Mouse (Mus musculus): Measurements from ENCODE around the gene Gata3.

Gene Gata3

DNA sequence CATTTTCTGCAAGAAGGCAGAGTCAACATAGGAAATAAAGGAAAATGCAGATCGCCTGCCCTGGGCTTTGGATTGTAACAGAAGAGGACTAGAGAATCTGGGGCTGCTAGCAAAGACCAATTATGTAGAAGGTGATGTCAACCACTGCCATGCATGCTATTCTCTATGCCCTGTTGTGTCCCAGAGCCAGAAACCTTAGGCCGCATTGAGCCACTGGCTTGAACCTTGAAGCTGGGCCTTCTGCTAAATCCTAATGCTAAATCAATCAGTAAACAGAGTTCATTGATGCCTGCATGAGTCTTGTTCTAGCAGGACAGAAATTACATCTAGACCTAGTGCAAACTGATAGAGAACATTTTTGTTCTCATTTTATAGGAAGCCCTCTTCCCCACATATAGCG lies 3.8 kb downstream of the Gata3 start:
- DNase-seq (ENCODE audit: low spot score), result peak; percentile 34

DNA sequence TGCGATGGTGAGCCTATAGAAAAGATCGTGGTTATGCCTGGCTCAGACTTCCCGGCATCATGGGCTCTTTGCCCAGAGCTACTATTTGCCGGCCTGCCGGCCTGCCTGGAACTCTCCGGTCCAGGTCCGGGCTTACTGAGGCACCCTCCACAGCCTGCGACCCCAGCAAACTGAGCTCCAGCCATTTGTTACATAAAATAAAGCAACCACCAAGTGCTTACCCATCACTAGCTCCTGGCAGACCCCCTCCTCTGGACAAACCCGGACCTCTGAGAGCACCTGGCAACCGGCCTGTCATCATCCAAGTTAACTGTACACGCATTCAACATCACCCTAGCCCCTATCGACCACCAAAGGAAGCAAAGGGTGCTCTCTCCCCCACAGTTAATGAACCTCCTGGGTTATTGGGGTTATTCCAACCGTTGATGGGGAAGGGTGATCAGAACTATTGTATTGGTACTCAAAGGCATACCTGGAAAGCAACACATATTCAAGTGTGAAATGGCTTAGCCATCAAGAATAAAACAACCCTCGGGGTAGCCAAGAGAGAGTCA lies 4.5 kb downstream of the Gata3 start:
- peak; percentile 39 for DNase-seq (ENCODE audit: low spot score)

GRCm38 (mm10) chr2:9884533-9885216 lies 5.2 kb downstream of the Gata3 start:
- DNase-seq (ENCODE audit: low spot score), result peak; percentile 53

- DNase-seq (ENCODE audit: low spot score), result no peak
Measured at GRCm38 (mm10) chr2:9883803-9884532, 5.9 kb downstream of the Gata3 start.

DNA sequence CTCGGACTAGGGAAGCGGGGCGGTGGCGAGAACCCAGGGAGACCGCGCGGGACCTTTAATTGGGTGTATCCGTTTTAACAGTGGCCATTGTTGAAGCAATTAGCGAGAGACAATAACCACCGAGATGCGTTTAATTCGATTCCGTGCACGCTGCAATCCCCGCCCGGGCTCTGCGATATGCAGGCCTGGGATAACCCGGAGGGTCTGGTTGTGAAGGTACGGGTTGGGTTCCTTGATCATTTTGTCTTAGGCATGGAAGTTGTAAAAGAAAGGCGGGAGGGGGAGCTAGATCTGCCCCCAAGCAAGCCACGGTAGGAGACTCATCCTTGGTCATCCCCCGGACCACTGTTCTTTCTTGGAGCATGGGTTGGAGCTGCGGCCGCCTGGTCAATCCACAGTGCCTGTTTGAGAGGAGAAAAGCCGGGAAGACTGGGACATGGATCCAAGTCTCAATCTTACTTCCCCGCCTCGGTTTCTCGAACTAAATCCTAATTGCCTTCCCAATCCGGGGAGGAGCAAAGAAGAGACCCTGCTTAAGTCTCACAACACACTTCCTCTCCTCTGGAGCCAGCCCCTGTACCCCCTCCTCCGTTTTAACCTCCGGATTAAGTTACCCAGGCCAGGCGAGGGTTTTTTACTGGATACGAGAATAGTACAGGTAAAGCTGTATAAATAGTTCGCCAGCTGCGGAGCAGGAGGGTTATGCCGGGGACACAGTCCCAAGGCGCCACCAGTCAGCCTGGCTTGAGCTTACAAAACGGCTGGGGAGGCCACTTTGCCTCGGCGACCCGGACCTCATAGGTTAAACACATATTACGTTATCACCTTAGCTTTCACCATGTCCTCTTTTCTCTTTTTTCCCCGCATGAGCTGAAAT lies 6.7 kb downstream of the Gata3 start:
- DNase-seq (ENCODE audit: low spot score), result peak; percentile 68

DNA sequence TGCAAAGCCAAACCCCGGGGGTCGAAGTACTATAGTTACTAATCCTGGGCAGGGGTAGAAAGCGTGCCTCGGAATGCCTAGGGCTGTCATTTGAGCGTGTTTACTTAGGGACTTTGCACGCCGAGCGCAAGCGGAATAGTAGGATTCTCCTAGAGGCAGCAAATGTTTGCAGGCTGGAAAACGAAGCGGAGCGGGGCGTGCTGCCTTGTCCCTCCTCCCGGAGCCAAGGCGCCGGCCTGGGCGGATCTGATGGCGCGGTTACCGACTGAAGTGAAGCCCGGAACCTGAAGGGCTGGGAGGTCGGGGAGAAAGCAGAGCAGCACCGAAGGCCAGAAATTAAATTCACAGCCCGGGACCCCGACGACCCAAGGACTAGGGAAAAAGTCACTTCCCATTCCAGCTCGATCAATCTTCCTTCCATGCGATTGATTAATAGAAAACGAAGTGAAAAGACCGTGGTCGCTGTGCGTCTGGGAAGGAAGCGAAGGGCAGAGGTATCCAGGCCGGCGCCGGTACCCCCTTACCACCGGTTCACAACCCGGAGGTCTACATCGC lies 7.4 kb downstream of the Gata3 start:
- peak; percentile 61 for DNase-seq (ENCODE audit: low spot score)

DNA sequence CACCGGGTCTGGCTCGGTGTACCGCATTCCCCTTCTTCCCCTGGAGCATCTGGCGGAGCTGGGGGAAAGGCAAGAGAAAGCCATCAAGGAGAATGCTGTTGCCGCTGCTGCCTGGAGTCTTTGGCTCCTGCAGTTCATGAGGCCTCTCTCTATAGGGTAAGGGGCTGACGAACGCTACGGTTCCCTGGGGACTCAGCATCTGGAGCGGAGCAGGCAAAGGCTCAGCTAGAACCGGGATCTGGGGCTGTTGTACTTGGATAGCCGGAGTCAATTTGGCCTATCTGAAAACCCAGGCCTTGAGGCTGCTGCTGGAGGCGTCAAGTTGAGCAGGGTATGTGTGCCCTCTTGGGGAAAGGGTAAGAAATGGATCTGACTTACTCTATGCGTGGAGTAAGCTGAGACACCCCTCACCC lies 8.2 kb downstream of the Gata3 start:
- peak; percentile 65 for DNase-seq (ENCODE audit: low spot score)

GRCm38 (mm10) chr2:9881051-9881591 lies 8.7 kb downstream of the Gata3 start, which contains the start of gene 4930412O13Rik:
Gene 4930412O13Rik (plus strand): TSS chr2:9881252.
- peak; percentile 80 for DNase-seq (ENCODE audit: low spot score)

- no peak for DNase-seq (ENCODE audit: low spot score)
Measured at GRCm38 (mm10) chr2:9880271-9880670, 9.6 kb downstream of the Gata3 start.

GRCm38 (mm10) chr2:9879493-9879892 lies 10.3 kb downstream of the Gata3 start:
- peak; percentile 99 for DNase-seq (ENCODE audit: low spot score)

DNA sequence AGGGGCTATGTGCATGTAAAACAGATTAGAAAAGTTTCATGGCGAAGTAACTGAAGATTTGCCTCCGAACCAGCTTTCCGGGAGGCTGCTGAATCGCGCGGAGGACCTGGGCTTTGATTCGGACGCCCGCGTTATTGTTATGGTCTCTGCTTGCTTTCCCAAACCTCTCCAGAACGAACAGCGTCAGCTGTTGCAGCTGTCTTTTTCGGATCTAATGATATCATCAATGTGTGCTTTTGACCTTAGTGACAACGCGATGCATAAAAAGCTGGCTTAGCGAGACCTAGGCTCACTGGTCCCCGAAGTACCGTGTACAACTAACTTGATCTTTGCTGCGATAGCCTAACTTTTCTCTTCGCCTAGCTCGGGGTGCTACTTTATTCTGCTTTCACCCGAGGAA lies 10.7 kb downstream of the Gata3 start:
- DNase-seq (ENCODE audit: low spot score), result peak; percentile 75

- DNase-seq (ENCODE audit: low spot score), result peak; percentile 84
Measured at GRCm38 (mm10) chr2:9878564-9879081, 11.2 kb downstream of the Gata3 start.

DNA sequence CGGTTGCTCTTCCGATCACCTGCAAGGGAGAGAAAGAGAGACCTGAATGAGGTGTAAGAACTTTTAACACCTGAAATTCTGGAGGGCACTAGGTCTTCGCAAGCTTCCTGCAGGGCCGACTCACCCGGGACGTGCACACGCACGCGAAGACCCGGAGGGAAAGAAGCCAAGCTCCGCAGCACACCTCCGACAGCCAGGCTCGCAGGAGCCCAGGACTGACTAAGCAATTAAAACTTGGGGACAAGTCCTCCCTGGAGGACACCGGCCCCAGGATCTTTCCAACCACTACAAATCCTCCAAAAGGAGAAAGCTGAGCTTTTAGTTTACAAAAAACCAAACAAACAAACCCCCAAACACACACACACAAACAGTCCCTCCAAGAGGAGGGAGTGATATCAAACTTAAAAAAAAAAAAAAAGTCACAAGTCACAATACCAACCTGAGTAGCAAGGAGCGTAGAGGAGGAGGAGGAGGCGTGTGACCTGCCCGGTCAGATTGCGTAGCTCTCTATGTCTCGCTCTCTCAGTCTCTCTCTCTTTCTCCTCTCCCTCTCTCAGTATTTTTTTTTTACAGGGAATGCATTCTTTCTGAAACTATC lies 11.8 kb downstream of the Gata3 start:
- no peak for DNase-seq (ENCODE audit: low spot score)

DNA sequence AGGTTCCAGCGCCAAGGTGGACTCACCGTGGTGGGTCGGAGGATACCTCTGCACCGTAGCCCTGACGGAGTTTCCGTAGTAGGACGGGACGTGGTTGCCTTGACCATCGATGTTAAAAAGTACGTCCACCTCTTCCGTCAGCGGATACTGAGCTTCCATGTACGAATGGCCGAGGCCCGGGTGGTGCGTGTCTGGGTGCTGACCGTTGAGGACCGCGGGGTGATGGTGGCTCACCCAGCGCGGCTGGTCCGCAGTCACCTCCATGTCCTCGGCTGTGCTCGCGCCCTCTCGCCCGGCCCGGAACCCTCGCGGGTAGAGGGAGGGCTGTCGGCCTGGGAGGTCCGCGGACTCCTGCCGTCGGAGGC lies 12.5 kb downstream of the Gata3 start:
- peak; percentile 51 for DNase-seq (ENCODE audit: low spot score)

DNA sequence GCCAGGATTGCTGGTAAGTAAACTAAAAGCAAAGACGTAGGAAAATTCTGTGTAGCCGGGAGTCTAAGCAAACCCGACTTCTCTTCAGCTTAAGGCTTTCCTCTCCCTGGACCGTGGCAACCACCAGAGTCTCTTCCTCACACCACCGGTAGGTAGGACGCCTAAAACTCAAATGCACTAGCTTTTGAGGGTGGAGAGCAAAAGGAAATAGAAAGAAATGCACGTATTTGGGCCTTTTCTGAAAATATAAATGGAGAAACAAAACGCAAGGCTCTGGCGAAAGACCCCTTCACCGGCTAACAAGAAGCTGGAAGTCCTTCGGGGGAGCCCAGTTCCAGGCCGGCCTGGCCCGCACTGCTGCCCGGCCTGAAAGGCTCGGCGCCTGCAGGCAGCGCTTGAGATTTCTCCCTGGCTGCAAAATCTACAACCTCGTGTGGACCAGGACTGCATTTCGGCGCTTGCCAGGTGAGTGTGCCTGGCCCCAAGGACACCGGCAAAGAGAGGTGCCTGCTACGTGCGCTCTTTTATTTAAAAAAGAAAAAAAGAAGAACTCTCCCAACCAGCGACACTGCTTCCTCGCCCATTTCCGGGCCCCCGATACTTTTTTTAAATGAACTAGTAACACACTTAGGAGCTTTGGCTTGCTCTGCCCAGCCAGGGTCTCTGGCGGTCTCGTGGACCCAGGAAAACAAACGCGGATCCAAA lies 13.1 kb downstream of the Gata3 start:
- DNase-seq (ENCODE audit: low spot score), result peak; percentile 62

GRCm38 (mm10) chr2:9875676-9876357 lies 14.0 kb downstream of the Gata3 start:
- peak; percentile 40 for DNase-seq (ENCODE audit: low spot score)

- DNase-seq (ENCODE audit: low spot score), result peak; percentile 58
Measured at GRCm38 (mm10) chr2:9875220-9875619, 14.6 kb downstream of the Gata3 start.

- DNase-seq (ENCODE audit: low spot score), result no peak
Measured at GRCm38 (mm10) chr2:9874467-9875219, 15.2 kb downstream of the Gata3 start.

DNA sequence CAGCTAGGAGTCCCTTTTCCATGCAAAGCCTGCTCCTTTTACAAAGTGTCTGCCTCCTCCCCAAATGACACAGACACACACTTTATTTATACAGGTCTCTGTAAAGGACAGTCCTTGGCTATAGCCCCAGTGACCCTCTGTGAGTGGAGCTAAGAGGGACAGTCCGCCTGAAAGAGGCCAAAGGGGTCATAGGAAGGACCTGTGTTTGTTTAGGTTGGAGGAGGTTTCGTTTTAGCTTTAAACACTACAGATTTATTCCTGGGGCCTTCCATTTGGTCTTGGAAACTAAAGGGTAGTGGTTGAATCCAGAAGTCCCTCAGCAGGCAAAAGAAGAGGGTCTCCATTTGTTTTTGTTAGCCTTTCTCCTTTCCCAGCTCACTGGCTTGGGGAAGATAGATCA lies 16.1 kb downstream of the Gata3 start:
- peak; percentile 36 for DNase-seq (ENCODE audit: low spot score)
